Mouse (Mus musculus) 416B (cell line): Measurements from ENCODE around the gene Sult2a8.
"Not testable (repeated sequence)": the region's sequence is repeated elsewhere in the genome, so short reads cannot be mapped to it uniquely, and the experiment has no call there.

ENCODE experiments used
- DNase-seq: peaks from one replicate; pipeline ENCODE4 v3.0.0; 2011; ENCODE audit warnings: low read depth

Sult2a8 gene

DNA sequence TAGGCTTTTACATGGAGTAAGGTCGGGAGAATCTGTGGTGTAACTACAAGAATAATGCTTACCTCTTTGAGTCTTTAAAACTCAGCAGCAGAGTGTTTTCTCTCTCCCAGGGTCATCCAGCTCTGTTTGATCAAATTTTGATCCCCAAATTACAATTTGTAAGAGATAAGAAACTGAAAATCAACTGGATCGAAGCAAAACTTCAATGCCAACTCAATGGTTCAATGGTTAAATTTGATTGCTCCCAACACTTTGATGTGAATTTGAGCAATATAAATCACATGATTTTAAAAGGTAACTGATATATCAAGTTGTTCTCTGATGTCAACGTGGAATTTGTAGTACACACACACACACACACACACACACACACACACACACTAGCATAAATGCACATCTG is at the start of gene Sult2a8:
Sult2a8 (minus strand) TSS at position 236 of the 400 bp plus-strand sequence.
- no peak for DNase-seq

DNA sequence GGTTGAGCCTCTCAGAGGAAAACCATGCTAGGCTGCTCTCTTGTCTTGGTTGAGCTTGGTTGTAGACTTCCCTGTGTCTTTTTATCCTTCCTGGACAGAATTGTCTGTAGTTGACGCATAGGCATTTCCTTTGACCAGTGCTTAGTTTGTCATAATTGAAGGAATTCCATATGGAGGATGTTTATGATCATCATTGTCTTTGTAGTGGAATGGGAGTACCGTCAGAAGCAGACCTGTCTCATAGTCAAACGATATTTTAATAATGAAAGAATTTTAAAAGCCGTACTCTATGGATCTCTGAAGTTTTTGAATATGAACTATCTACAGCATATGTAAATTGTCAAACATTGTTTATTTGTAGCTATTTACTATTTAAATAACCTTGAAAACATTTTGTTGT is 47.6 kb upstream of the Sult2a8 start, which contains the start of gene Sult2a7:
Sult2a7 (minus strand) TSS at position 101 of the 400 bp plus-strand sequence.
- DNase-seq = no peak

DNA sequence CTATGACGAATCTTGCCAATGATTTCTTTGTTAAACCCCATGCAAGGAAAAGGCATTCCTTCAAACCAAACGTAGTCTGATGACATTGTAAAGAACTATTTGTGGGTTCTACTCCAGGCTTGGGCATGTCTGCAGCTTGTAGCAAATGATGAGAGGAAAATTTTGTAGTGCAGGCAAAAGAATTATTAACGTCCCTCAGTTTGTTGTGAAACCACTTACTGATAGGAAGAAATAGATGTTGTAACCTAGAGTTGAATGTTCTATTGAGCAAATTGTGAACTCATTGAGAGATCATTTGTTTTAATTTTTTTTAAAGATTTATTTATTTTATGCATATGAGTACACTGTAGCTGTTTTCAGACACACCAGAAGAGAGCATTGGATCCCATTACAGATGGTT is 46.3 kb upstream of the Sult2a8 start:
- DNase-seq = no peak

DNA sequence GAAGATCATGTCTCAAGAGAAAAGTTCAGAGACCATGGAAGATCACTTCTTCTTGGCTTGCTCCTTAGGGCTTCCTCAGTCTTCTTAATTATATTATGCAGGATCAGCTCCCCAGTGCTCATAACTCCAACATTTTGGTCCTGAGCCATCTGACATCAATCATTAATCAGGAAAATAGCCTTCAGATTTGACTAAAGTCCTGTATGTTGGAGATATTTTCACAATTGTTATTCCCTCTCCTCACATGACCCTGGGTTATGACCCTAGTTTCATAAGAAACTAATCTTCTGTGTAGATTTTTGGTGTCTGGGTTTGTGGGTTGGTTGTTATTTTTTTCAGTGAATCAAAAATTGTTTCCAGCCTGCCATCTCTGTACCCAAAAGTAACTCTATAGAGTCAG is 7.0 kb downstream of the Sult2a8 start:
- DNase-seq = no peak

DNA sequence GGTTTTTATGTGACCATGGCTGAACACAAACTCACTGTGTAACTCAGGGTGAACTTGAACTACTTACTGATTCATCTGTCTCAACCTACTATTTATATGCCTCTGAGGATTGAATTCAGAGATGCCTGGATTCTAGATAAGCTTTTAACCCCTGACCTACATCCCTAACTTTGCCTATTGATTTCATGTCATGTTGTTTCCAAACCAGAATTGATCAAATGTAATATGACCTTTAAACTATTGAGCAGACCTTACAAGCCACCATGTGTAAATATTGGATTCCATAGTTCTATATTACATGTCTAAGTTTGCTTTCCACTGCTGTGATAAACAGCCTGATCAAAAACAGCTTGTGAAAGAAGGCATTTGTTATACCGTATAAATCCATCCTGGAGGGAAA is 8.1 kb downstream of the Sult2a8 start:
- DNase-seq = no peak

DNA sequence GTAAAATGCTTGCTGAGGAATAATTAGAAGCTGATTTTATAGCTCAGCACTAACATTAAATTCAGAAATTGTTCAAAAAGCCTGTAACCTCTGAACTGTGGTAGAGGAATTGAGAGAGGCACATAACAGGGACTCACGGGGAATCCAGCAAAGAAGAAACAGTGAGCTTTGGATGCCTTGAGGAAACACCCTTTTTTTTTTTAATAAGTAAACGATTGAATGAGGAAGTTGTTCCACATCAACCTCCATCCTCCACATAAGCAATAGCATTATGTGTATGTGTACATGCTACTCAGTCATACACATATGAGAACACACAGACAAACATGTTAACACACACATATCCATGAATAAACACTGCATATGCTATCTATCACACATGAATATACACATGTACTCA is 8.5 kb downstream of the Sult2a8 start:
- DNase-seq = no peak

DNA sequence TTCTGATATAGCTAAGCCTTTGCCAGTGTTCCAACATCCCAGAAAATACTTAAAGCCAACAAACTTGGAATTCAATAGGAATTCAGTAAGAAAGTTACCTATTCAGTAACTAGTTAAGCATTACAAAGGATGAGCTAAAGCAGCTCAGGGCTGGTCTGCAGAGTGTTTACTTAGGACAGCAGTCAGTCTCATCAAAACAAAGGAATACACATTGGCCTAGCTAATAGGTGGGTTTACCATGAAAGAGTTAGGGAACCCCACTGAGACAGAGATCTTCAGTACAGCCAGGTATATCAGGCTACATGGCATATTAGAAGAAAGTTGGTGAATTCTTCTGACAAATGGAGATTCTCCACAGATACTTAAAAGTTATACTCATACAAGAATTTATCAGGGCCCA is 47.2 kb downstream of the Sult2a8 start:
- not testable (repeated sequence) for DNase-seq

DNA sequence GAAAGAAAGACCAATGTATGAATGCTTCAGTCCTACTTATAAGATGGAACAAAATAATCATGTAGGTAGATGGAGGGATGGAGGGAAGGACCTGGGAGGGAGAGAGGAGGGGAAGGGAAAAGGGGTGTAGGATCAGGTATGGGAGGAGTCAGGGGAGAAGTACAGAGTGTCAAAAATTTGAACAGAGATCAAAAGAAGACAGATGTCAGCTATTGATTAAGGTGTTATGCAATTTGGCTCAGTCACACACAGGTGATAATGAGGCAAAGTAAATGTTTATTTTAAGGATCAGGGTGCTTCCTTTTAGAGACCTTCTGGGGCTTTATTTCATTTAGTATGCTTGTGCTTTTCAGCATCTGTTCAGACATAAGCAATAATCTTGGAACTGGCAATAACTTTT is 50.1 kb downstream of the Sult2a8 start:
- DNase-seq = no peak
